Mouse (Mus musculus): ENCODE data around the gene Txndc2. TPM values are rescaled to one million over a fixed set of nuclear protein-coding genes. Genes with fewer than 3 reads are reported as not detected.
"Not testable (repeated sequence)": the region's sequence is repeated elsewhere in the genome, so short reads cannot be mapped to it uniquely, and the experiment has no call there.

Gene Txndc2
- total RNA-seq, 2 experiments from 2014 or later, result 0.14 TPM; not detected in 1

DNA sequence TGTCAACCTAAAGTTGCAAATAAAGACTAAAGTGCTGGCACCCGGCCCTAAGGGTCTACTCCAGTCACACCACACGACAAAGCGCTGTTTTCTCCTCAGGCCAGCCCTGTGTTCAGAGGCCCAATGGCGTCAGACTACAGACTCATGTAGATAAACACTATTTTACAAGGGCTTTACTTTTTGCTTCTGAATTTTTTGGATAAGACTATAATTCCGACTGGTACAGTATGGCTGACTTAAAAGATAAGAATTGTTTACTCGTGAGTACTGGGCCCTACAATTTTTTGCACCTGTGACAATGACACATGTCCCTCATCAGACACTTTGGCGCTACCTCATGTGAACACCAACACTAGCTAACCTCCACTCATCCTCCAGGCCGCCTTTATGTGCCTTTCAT, 14.1 kb upstream of the Txndc2 start:
- no peak for DNase-seq

DNA sequence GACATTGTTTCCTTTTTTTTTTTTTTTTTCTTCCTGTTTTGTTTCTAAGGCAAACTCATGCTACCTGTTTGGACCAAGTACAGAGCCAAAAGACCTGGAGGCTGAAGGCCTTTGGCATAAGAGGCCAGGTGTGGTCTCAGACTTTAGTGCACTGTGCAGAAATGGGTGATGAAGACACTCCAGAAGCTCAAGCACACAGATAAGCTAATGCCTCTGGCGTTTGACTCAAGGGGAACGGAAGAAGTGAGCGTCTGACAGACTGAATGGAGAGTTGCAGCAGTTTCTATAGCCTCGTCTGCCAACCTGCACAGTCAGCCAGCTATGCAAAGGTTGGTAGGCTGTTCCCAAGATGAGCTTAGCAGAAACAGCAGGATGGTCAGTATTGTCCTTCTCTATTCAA, 13.6 kb upstream of the Txndc2 start:
- no peak for DNase-seq

DNA sequence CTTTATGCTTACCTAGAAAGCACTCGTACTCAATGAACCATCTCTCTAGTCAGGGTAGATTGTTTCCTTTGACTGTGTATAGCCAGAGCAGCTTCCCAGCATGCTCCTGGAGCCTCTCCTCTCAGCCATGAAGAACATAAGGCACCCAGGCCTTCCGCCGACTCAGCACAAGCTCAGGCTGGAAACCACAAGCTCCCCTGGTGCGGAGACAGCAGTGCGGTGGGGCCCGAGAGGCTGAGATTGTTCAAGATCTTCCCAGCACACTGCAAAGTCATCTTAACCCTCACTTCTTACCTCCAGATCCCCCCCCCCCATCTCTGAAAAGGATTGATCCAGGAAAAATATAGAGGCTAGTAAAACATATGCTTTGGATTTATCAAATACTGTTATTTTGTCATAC, 8.6 kb upstream of the Txndc2 start:
- DNase-seq, result no peak

DNA sequence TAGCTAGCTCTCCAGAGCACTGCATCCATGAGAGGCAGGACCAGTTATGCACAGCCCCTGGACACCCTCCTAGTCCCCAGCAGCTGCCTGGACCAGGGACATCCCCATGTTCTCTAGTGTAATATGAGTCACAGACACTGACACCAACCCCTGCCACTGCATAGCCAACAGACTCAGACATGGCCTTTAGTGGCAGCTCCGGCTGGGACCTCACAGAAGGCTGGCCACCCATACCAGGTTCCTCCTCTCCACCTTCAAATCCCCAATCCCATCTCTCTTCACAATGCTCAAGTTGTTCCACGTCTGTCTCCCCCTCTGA, 7.2 kb upstream of the Txndc2 start:
- no peak for DNase-seq

DNA sequence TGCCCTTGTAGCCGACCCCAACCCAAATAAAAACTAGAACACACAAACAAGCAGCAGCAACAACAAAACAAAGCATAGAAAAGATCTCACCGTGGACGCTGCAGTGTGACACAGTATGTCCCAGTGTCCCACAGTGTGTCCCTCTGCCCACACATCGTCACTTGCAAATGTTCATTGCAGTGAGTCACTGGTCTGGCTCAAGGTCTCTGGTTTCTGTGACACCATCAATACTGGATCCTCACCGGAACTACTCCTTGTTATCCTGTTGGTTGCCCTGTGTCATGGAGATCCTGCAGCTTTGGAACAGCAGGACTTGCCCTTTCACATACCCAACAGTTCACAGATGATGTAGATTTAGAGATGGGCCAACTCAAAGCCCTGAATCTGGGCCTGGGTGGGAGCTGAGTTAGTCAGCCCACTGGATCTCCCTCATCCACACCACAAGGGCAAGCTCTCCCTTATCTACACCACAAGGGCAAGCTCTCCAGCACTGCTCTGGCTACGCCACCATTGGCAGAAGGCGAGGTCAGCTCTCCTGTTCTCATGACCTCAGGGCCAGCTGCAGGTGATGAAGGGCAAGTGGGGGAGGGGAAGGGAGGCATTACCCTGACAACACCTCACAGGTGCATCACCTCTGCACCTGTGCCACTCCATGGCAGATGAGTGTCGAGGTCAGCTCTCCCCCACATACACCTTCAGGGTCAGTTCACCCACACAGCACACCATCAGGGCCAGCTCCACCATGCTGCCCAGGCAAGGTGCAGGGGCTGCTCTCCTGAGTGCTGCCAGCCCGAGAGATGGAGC, 6.6 kb upstream of the Txndc2 start:
- DNase-seq, result no peak

- no peak for DNase-seq
Measured at GRCm38 (mm10) chr17:65647961-65648360, 6.0 kb upstream of the Txndc2 start.

- DNase-seq, result no peak
Measured at GRCm38 (mm10) chr17:65647226-65647625, 5.3 kb upstream of the Txndc2 start.

- DNase-seq, result no peak
Measured at GRCm38 (mm10) chr17:65643579-65643978, 1.6 kb upstream of the Txndc2 start.

DNA sequence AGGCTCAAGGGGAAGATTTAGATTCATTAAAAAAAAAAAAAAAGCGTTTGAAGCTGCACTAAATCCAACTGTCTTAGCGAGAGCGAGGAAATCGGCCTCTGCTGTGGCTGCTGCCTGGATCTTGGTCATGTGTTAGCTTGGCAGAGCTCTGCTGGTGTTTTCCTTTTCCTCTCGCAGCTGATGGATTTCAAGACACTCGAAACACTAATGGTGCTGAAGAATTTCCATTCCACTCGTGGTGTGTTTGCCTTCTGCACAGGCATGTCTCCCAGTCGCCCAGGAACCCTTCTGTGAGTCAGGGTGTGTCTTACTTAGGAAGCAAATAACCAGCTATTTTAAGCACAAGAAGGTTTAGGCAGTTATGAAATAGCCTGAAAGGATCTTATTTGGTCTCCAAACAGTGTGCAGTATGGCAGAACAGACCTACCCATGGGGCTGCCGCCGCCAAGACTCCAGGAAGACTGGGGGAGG, 1.1 kb upstream of the Txndc2 start:
- no peak for DNase-seq

GRCm38 (mm10) chr17:65642578-65642991, 617 bp upstream of the Txndc2 start:
- DNase-seq, result no peak

DNA sequence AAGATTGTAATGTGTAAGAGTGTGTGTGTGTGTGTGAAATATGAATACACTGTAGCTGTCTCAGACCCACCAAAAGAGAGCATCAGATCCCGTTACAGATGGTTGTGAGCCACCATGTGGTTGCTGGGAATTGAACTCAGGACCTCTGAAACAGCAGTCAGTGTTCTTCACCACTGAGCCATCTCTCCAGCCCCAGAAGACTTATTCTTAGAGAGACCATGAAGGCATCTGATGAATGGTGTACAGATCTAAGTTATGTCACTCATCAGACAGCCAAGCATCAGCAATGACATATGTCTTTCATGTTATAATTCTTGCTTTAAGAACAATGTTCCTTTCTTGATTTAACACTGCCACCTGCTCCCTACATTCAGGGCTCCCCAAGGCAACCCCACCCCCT, 2.8 kb downstream of the Txndc2 start:
- DNase-seq, result no peak

DNA sequence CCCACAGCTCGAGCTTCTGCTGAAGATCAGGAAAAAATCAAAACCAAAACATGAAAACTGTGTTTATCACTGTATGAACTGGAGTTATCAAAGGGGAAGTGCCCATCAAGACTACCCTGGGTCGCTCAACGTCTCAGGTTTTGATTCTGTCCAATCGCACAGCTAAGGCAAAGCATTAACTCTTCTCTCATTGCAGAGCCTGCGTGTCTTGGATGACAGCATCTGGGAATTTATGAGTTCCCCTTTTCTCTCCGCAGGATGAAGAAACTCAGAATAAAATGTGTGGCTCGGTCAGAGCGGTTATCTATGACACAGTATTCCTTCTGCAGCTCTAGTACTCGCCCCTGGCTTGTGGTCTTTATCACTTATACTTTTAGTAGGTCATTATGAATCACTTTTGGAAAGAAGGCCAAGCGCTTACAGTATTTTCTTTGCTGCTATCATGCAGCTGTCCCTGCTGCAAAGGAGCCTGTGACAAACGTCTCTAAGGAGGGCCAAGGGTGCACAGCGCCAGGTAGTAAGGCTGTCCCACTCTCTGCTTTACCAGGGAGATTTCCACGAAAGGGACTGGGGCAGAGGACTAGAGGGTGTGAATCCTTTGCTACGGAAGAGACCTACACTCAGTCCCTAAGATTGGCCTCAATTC, 6.1 kb downstream of the Txndc2 start:
- no peak for DNase-seq

DNA sequence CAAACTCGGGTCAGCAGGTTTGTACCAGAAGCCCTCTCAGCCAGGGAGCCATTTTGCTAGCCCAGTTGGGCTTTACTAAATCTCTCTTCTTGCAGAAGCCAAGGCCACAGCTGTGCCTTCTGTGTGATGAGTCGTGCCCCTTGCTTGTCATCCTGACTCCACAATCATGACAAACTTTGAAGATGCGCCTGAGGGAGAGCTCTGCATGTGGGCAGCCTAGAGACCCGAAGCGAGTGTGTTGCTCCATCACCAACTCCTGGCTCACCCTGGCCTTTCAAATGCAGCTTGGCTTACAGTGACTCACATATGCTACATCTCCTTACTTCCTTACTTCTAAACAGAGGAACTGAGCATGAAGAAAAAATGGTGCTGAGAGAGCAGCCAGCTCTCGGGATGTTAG, 12.0 kb downstream of the Txndc2 start:
- no peak for DNase-seq

GRCm38 (mm10) chr17:65628823-65629532, 13.0 kb downstream of the Txndc2 start:
- DNase-seq, result not testable (repeated sequence)

DNA sequence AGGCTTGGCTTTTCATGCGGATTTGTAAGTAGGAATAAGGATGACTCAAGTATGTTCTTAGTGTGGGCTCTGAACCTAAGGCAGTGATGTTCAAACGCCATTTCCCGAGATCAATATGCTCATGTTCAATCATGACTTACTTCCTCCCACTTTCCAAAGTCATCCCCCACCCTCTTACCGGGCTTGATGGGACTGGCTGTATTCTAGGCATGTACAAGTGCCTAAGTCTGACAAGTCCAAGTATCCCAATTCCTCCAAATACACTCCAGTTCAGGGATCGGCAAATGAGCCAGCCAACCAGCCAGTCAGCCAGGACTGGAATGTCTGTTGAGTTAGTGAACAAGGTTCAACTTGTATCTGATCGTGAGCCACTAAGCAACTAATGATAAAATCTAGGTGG, 15.7 kb downstream of the Txndc2 start:
- no peak for DNase-seq

DNA sequence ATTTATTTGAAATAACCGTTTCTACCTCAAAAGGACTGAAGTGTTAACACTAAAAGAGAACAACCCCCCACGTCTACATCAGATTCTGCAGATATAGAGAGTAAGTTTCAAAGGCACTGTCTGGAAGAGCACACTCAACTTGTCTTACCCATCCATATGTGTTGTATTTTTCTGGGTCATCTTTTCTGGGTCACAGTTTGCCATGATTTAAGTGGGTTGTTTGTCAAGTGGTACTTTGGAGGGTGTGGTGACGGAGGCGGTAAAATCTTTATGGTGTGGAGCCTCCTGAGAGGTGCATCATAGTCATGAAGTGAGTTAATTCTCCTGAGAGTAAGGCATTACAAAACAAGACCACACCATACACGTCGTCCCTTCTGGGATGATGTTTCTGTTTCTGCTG, 16.4 kb downstream of the Txndc2 start:
- DNase-seq, result no peak

GRCm38 (mm10) chr17:65623130-65623529, 18.8 kb downstream of the Txndc2 start:
- no peak for DNase-seq

- no peak for DNase-seq
Measured at GRCm38 (mm10) chr17:65618431-65618830, 23.5 kb downstream of the Txndc2 start.

GRCm38 (mm10) chr17:65615678-65616077, 26.3 kb downstream of the Txndc2 start:
- no peak for DNase-seq

DNA sequence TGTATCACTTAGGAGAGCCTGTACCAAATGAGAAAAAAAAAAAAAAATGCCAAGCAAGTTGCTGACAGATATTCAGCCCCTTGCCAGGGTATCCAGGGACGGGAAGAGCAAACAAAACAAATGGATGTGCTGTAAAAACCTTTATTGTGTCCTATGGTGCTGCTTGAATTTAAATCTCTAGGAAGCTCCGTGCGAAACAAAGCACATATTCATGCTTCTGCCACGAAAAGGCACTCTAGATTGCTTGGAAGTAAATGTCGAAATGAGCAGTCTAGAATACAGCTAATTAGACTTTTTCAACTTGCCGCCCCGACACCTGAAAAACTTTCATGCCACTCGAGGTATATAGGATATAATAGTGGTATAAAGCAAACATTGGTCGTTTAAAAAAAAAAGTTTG, 27.5 kb downstream of the Txndc2 start:
- DNase-seq, result no peak

- peak; percentile 99 for DNase-seq
Measured at GRCm38 (mm10) chr17:65613463-65614412, 28.2 kb downstream of the Txndc2 start, which contains the start of gene Vapa. Vapa (minus strand) TSS chr17:65613555.

DNA sequence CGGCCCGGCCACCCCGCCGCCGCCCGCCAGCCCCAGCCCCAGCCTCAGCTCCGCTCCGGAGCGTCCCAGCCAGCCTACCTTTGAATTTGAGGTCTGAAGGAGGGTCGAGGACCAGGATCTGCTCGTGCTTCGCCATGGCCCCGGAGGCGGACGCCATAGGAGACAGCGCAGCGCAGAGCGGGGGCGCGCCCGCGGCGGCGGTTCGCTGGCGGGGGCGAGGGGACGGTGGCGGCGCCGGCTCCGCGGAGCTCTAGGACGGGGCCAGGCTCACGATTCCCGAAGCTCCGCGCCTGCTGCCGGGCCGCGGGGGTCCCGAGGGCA, 28.9 kb downstream of the Txndc2 start:
- no peak for DNase-seq
